Comparison of ENCODE assay signal across 8 mouse cellular contexts in genomic region chr3:34019540-34020381, GRCm38 (mm10). TPM values are rescaled to one million over a fixed set of nuclear protein-coding genes. Genes with fewer than 3 reads are reported as not detected.
DNase-seq lines count a peak whose midpoint lies in the region; ATAC-seq lines count a peak whose summit lies in the region.

TSS of gene Fxr1 (plus strand) at chr3:34019943.

- H3K9ac ChIP-seq in intestine, embryonic 15.5 days: peak within 1 kb of the TSS; percentile 97

- H3K9me3 ChIP-seq in intestine, embryonic 15.5 days: no peaks in the 10 kb centered on the region

- no peaks in the 10 kb centered on the region for H3K27me3 ChIP-seq in intestine, embryonic 15.5 days (replicated peaks)

- H3K4me1 ChIP-seq in intestine, embryonic 15.5 days (replicated peaks): no peaks in the 10 kb centered on the region

- peak within 1 kb of the TSS; percentile 77 for H3K4me2 ChIP-seq in intestine, embryonic 15.5 days (replicated peaks)

- under 1% methylated on average over 78 of the region's 97 CpGs for WGBS in intestine, embryonic 15.5 days

- intact Hi-C loops in left cerebral cortex, postnatal 14 days (cut with DNase I): no loop called here

- peak; percentile 92 for DNase-seq in adrenal gland, postnatal 10 days
- peak; percentile 85 for DNase-seq in embryo, embryonic 9.5 days (ENCODE audit: extremely low spot score)
- DNase-seq in gastrocnemius, postnatal 4 days (ENCODE audit: low spot score in 2 of 2): peak; percentile 73 to 84
- DNase-seq in left cerebral cortex, postnatal 14 days (ENCODE audit: low spot score in 2 of 2): peak; percentile 75 to 83
- DNase-seq in right cerebral cortex, postnatal 14 days: peak; percentile 83
- peak; percentile 79 for DNase-seq in urinary bladder, postnatal 25 days (ENCODE audit: low spot score)

- peak within 1 kb of the TSS; percentile 92 for H3K27ac ChIP-seq in intestine, embryonic 15.5 days

- ATAC-seq in intestine, embryonic 15.5 days: peak; percentile 99
- ATAC-seq in megakaryocyte-erythroid progenitor cell, adult 5-6 weeks (replicated peaks; ENCODE audit: low FRiP score, low TSS enrichment, poor library complexity, severe bottlenecking): peak; percentile 80

- H3K4me3 ChIP-seq in intestine, embryonic 15.5 days (replicated peaks): peak within 1 kb of the TSS; percentile 87

- H3K36me3 ChIP-seq in intestine, embryonic 15.5 days: no peaks in the 10 kb centered on the region

RNA-seq across cellular contexts. Expression of gene Fxr1, which starts in this region (rescaled TPM):
- 100 to 1,000 TPM in 1 of 2 experiments, 10 to 100 TPM in 1; 99.1 to 123 TPM for total RNA-seq in adrenal gland, postnatal 10 days (2021)
- 100 to 1,000 TPM; 347 to 401 TPM for total RNA-seq in gastrocnemius, postnatal 4 days (2021)
- 45.3 and 49.3 TPM in 2 replicates for polyA plus RNA-seq in intestine, embryonic 15.5 days (2015; fragmentation: Nextera tagmentation; extraction: Ambion mirVana)
- 10 to 100 TPM; 64.5 to 66.0 TPM for total RNA-seq in left cerebral cortex, postnatal 14 days (2021)
- total RNA-seq in megakaryocyte-erythroid progenitor cell, adult 5-6 weeks (2014; fragmentation: Nextera tagmentation): 100 and 106 TPM in 2 replicates
- 246 and 275 TPM in 2 replicates for total RNA-seq in megakaryocyte-erythroid progenitor cell, adult 5-6 weeks (2017)

Comparison
In these comparisons a context has a peak if more than half of its experiments do, and no peak if none do; other contexts are left out.
1. Peak in every context shown above with its lines: DNase-seq, ATAC-seq, H3K4me3 ChIP-seq and H3K27ac ChIP-seq.